Mouse (Mus musculus) stomach, embryonic 14.5 days (tissue): Measurements from ENCODE around the gene Trpc1. TPM values are rescaled to one million over a fixed set of nuclear protein-coding genes. Genes with fewer than 3 reads are reported as not detected.

Experiments used
- ATAC-seq: fragments of 200-750 bp; cut with Nextera tagmentation; 2 replicates; pipeline ENCODE4 v1.8.0; 2017; ENCODE audit warnings: low read depth, moderate TSS enrichment; ENCODE audit not compliant: insufficient number of reproducible peaks, insufficient read depth, low FRiP score
- H3K27ac ChIP-seq: fragments of 300-500 bp; sonication (generic); 2 replicates; pipeline ENCODE4 v1.5.1; 2014; ENCODE audit warnings: mild to moderate bottlenecking, low read length, moderate library complexity, mixed read lengths
- H3K27me3 ChIP-seq: fragments of 300-500 bp; sonication (generic); 2 replicates; pipeline ENCODE4 v1.6.1; 2014; ENCODE audit warnings: low read length, control low read depth, mixed read lengths; ENCODE audit not compliant: control insufficient read depth, insufficient read depth
- H3K36me3 ChIP-seq: fragments of 300-500 bp; sonication (generic); 2 replicates; pipeline ENCODE4 v1.6.1; 2014; ENCODE audit warnings: mild to moderate bottlenecking, control low read depth, low read length, moderate library complexity, mixed read lengths; ENCODE audit not compliant: control insufficient read depth, insufficient read depth
- H3K4me1 ChIP-seq: fragments of 300-500 bp; sonication (generic); 2 replicates; pipeline ENCODE4 v1.6.1; 2014; ENCODE audit warnings: low read length, control low read depth, mixed read lengths; ENCODE audit not compliant: control insufficient read depth, insufficient read depth
- H3K4me2 ChIP-seq: fragments of 300-500 bp; sonication (generic); replicated peaks from 2 replicates; pipeline ENCODE4 v1.6.1; 2014; ENCODE audit warnings: low read depth, low read length, control low read depth
- H3K4me3 ChIP-seq: fragments of 300-500 bp; sonication (generic); 2 replicates; pipeline ENCODE4 v1.5.1; 2014; ENCODE audit warnings: low read depth, low read length, control low read depth
- H3K9ac ChIP-seq: fragments of 300-500 bp; sonication (generic); replicated peaks from 2 replicates; pipeline ENCODE4 v1.6.1; 2014; ENCODE audit warnings: low read depth, mild to moderate bottlenecking, control low read depth, low read length, moderate library complexity, mixed read lengths
- H3K9me3 ChIP-seq: fragments of 300-500 bp; sonication (generic); 2 replicates; pipeline ENCODE4 v1.6.1; 2016; ENCODE audit warnings: low read depth, low read length, control low read depth; ENCODE audit not compliant: control insufficient read depth
- WGBS: fragments of 180-500 bp; shearing (Covaris S2); extraction: QIAGEN DNeasy Blood & Tissue Kit; methylation state at CpG from one replicate; pipeline ENCODE4 v1.1.7; 2014; 5-methylcytosine and 5-hydroxymethylcytosine counted together
- polyA plus RNA-seq: library from polyadenylated mRNA; unstranded; fragments of >200 nt; fragmentation: Nextera tagmentation; extraction: Ambion mirVana; gene quantifications from 2 replicates; pipeline ENCODE4 v1.2.1, GENCODE M21; 2014

The Trpc1 gene
- polyA plus RNA-seq, 1 experiment from 2014 or later: 4.0 TPM

DNA sequence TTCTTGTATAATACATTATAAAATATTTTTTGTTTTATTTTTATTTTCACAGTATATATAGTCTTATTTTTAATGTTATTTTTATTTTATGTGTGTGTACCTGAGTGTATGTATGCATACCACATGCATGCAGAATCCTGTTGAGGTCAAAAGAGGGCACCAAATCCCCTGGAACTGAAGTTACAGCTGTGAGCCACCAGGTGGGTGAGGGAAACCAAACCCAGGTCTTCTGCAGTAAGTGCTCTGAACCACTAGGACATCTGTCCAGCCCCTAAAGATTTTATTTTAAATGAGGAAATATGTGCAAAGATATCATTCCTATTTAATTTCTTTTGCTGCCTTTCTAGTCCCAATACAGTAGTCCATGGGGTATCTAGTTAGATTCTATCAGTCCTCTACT is 41.2 kb downstream of the Trpc1 start:
- no peak for ATAC-seq
- H3K4me1 ChIP-seq: no peaks in the 10 kb centered on the region

GRCm38 (mm10) chr9:95705371-95705770 is 44.8 kb downstream of the Trpc1 start:
- Histone ChIP-seq H3K27ac (no peak overlapping the region), H3K9ac (no peak overlapping the region), H3K36me3 (no peaks in the 10 kb centered on the region), H3K27me3 (no peaks in the 10 kb centered on the region), H3K4me2 (no peak overlapping the region), H3K9me3 (no peaks in the 10 kb centered on the region), H3K4me1 (no peaks in the 10 kb centered on the region), H3K4me3 (no peak overlapping the region)
- 76% methylated on average over 5 of the region's 5 CpGs for WGBS
- ATAC-seq: no peak

More for the DNA sequence above, 41.2 kb downstream of the Trpc1 start:
- no peaks in the 10 kb centered on the region for H3K9me3 ChIP-seq
- no peak overlapping the region for H3K4me3 ChIP-seq
- no peak overlapping the region for H3K27ac ChIP-seq
- H3K4me2 ChIP-seq: no peak overlapping the region
- H3K36me3 ChIP-seq: no peaks in the 10 kb centered on the region
- H3K27me3 ChIP-seq: no peaks in the 10 kb centered on the region
- H3K9ac ChIP-seq: no peak overlapping the region

DNA sequence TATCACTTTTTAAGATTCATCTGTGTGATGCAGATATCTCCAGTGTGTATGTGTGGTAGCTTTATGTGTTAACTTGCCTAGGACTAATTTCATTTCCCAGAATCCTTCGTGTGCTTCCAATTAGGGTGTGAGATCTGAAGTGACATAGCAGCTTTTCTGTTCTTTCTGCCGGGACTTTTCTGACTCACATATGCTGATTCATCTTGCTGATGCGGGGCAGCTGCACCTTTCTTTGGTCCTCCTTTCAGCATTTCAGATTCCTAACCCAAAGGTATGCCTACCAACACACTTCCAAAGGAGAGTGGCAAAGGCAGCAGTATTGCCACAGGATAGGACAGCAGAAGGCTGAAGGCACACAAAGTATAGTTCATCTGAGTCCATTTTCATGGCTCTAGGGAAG is 46.1 kb downstream of the Trpc1 start:
- H3K9me3 ChIP-seq: no peaks in the 10 kb centered on the region
- no peak overlapping the region for H3K4me2 ChIP-seq
- WGBS: 83% methylated on average over 3 of the region's 3 CpGs
- H3K27me3 ChIP-seq: no peaks in the 10 kb centered on the region
- ATAC-seq: no peak
- no peak overlapping the region for H3K9ac ChIP-seq
- H3K36me3 ChIP-seq: no peaks in the 10 kb centered on the region
- H3K4me1 ChIP-seq: no peaks in the 10 kb centered on the region
- H3K4me3 ChIP-seq: no peak overlapping the region
- no peak overlapping the region for H3K27ac ChIP-seq

DNA sequence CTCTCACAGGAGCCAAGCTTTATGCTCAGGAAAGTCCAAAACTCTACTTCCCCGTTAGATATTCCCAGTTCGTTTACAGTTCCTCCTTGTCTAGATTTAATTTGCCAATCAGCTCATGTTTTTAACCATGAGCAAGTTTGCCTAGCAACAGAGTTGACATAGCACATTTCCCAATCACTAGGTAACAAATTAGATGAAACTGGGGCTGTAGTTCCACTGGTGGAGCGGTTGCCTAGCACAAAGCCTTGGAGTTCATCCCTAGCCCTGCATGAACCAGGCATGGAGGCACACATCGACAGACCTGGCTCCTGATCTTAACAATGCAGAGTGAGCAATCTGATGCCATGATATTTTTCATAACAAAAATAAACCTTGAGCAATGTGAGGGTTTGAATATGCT is 50.9 kb downstream of the Trpc1 start:
- no peak overlapping the region for H3K9ac ChIP-seq
- no peaks in the 10 kb centered on the region for H3K4me1 ChIP-seq
- no peak overlapping the region for H3K27ac ChIP-seq
- H3K36me3 ChIP-seq: no peaks in the 10 kb centered on the region
- H3K4me3 ChIP-seq: no peak overlapping the region
- no peak for ATAC-seq
- WGBS: 72% methylated on average over 4 of the region's 4 CpGs
- no peaks in the 10 kb centered on the region for H3K9me3 ChIP-seq
- no peaks in the 10 kb centered on the region for H3K27me3 ChIP-seq
- H3K4me2 ChIP-seq: no peak overlapping the region

DNA sequence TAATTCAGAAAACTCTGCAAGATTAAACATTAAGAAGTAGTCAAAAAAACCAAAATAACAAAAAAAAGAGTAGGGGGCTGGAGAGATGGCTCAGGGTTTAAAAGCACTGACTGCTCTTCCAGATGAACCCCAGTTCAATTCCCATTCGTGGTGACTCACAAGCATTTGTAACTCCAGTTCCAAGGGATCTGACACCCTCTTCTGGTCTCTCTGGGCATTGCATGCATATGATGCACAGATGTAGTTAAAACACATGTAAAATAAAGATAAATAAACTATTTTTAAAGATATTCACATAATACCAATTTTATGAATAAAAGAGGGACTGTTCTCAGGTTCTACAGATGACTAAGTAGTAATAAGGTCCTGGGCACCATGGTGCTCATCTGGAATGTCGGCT is 52.4 kb downstream of the Trpc1 start:
- WGBS: 60% methylated on average over 2 of the region's 2 CpGs
- Histone ChIP-seq H3K9ac (no peak overlapping the region), H3K9me3 (no peaks in the 10 kb centered on the region), H3K4me1 (no peaks in the 10 kb centered on the region), H3K4me2 (no peak overlapping the region), H3K4me3 (no peak overlapping the region), H3K36me3 (no peaks in the 10 kb centered on the region), H3K27me3 (no peaks in the 10 kb centered on the region), H3K27ac (no peak overlapping the region)
- ATAC-seq: no peak

- WGBS: 43% methylated on average over 6 of the region's 6 CpGs
- no peak overlapping the region for H3K4me3 ChIP-seq
- no peak overlapping the region for H3K9ac ChIP-seq
- no peak overlapping the region for H3K27ac ChIP-seq
- no peaks in the 10 kb centered on the region for H3K9me3 ChIP-seq
- no peaks in the 10 kb centered on the region for H3K36me3 ChIP-seq
- H3K4me1 ChIP-seq: no peaks in the 10 kb centered on the region
- ATAC-seq: no peak
- no peaks in the 10 kb centered on the region for H3K27me3 ChIP-seq
- H3K4me2 ChIP-seq: no peak overlapping the region
These were observed 53.6 kb downstream of the Trpc1 start for GRCm38 (mm10) chr9:95696581-95696980.

DNA sequence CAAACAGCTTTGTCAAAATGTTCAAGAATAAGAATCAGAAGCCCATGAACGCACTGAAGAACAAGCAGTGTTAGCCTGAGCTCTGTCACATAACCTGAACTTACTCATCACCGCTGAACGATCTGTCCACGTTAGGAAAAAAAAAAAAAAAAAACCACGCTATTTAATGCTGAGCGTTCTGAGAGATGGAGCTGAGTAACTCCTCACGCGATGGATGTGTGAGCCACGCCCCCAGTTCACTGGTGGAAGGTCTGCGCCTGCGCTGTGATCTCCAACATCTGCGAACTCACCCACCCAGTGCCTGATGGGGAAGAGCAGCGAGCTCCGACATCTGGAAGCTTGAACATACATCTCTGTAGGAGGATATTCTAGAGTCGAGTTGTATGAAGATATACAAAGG is 55.2 kb downstream of the Trpc1 start:
- H3K4me3 ChIP-seq: no peak overlapping the region
- H3K4me1 ChIP-seq: no peaks in the 10 kb centered on the region
- no peak for ATAC-seq
- no peaks in the 10 kb centered on the region for H3K27me3 ChIP-seq
- 77% methylated on average over 15 of the region's 15 CpGs for WGBS
- no peak overlapping the region for H3K9ac ChIP-seq
- no peaks in the 10 kb centered on the region for H3K36me3 ChIP-seq
- H3K27ac ChIP-seq: no peak overlapping the region
- H3K4me2 ChIP-seq: no peak overlapping the region
- H3K9me3 ChIP-seq: no peaks in the 10 kb centered on the region

GRCm38 (mm10) chr9:95694526-95694925 is 55.6 kb downstream of the Trpc1 start:
- Histone ChIP-seq H3K27me3 (no peaks in the 10 kb centered on the region), H3K27ac (no peak overlapping the region), H3K36me3 (no peaks in the 10 kb centered on the region), H3K4me3 (no peak overlapping the region), H3K4me2 (no peak overlapping the region; the same call in 1 of the 2 replicates), H3K9me3 (no peaks in the 10 kb centered on the region), H3K9ac (no peak overlapping the region), H3K4me1 (no peaks in the 10 kb centered on the region)
- 70% methylated on average over 12 of the region's 12 CpGs for WGBS
- no peak for ATAC-seq

DNA sequence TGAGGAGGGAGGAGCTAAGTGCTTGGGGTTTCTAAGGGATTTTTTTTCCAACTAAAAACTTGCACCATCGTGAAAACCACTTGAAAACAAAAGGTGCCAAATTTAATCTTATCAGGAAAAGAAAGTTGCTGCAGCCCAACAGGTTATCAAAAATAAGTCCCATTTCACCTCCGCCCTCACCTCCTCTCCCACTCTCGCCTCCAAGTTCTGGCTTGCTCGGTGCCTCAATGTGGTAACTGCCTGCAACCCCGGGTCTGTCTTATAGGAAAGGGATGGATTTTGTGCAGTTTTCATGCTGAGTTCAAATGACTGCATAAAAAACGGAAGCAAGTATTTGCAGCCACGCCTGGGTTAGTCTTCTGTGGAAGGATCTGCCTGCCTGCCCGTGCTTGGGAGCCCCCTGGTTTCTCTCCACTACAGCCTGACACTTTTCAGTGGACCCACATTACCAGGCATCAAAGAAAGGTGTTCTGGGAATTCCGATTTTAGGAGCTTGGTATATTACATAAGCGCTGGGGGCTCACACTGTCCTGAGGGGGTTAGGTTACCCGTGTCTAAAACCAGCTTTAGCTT is 56.6 kb downstream of the Trpc1 start:
- no peak overlapping the region for H3K4me2 ChIP-seq
- no peak overlapping the region for H3K27ac ChIP-seq
- H3K9me3 ChIP-seq: no peaks in the 10 kb centered on the region
- no peaks in the 10 kb centered on the region for H3K27me3 ChIP-seq
- H3K36me3 ChIP-seq: no peaks in the 10 kb centered on the region
- ATAC-seq: no peak
- H3K9ac ChIP-seq: no peak overlapping the region
- no peaks in the 10 kb centered on the region for H3K4me1 ChIP-seq
- no peak overlapping the region for H3K4me3 ChIP-seq
- WGBS: 70% methylated on average over 11 of the region's 11 CpGs
